Mouse (Mus musculus) spleen, adult 2 months (tissue): ENCODE results near the gene Ctnnd2.

Experiments used
- CTCF ChIP-seq: fragments of 200-500 bp; IDR thresholded peaks from 2 replicates; pipeline ENCODE4 v1.5.1; 2011; ENCODE audit warnings: mild to moderate bottlenecking, inconsistent platforms; ENCODE audit not compliant: insufficient read depth, insufficient read length, insufficient replicate concordance; ENCODE audit errors: extremely low read depth
- POLR2A ChIP-seq: fragments of 200-500 bp; IDR thresholded peaks from 2 replicates; pipeline ENCODE4 v1.6.1; 2011; ENCODE audit warnings: low read depth, low read length, inconsistent platforms

DNA sequence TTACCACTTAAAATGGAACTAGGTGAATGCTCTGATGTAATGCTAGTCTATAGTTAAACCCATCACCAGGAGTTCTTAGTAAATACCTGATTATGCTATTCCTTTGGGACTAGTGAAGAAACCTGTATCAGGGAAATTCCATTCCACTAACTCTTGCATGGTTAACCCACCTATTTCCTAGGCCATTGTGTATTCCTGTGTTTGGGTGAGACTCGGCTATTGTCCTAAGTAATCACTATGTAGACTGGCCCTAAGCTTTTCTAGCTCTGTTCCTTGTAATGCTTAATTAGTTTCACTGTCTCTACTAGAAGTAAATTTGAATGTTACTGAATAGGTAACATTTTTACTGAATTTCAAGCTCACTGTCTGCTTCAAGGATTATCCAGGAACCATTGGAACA lies 14.4 kb upstream of the Ctnnd2 start:
- TF ChIP-seq CTCF (no peak), POLR2A (no peak)
